Mouse (Mus musculus): ENCODE results near the gene Zfpl1.
A peak's percentile ranks its signal among the peaks of the same experiment; 100 is the strongest.

Gene Zfpl1

DNA sequence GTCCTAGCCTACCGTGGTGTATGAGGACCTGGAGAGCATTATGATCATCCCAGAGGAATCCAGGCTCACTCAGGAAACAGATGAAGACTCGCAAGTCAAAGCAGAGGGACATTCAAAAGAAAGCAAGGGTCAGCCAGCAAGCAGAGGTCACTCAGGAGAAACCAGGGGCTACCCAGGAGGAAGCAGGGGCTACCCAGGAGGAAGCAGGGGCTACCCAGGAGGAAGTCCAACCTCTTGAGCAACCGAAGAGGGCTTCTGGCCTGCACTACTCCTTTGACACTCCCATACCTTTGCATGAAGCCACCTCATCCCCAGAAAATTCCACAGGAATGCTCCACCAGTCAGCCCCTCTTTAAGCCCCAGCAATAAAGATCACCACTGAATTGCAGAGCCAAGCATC, 13.1 kb upstream of the Zfpl1 start:
- DNase-seq (ENCODE audit: low spot score), result no peak

GRCm38 (mm10) chr19:6094119-6094518, 9.4 kb upstream of the Zfpl1 start, which contains the start of gene AC131692.1:
TSS of gene AC131692.1 (plus strand) at chr19:6094419.
- no peak for DNase-seq (ENCODE audit: low spot score)

DNA sequence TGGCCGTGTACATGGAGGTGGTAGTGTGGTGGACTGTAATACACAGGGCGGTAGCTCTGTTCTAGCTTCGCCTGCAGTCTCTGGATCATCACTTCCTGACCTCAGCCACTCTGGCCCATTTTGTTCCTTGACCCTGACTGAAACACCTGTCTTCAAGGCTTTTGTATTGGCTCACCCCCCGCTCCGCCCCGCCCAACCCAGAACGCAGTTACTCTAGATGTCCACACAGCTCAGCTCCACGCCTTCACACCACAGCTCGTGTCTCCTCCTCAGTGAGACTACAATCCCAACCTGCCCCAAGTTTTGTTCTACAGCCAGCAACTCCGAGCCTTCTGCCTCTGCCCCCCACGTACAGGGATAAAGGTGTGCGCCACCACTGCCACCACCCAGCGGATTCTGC, 4.1 kb upstream of the Zfpl1 start:
- DNase-seq (ENCODE audit: low spot score), result no peak

DNA sequence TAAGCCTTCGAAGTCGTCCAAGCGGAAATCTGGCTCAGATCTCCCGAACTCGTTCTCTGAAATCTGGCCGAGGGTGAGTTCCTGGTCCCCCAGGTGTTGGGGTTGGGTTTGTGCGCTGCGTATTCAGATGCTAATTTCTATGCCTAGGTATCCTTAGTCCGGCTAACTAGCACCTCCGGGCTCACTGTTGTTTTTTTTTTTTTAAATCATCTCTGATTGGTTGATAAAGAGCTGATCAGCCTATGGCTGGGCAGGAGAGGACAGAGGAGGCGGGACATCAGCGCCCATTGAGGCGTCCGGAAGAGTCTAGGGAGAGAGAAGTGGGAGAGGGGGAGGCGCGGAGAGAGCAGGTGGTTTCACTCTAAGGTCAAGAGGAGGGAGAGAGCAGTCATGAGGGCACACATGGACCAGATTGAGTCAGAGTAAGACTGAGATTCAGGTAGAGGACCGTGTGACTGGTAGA, 692 bp upstream of the Zfpl1 start:
- DNase-seq (ENCODE audit: low spot score), result peak; percentile 75

DNA sequence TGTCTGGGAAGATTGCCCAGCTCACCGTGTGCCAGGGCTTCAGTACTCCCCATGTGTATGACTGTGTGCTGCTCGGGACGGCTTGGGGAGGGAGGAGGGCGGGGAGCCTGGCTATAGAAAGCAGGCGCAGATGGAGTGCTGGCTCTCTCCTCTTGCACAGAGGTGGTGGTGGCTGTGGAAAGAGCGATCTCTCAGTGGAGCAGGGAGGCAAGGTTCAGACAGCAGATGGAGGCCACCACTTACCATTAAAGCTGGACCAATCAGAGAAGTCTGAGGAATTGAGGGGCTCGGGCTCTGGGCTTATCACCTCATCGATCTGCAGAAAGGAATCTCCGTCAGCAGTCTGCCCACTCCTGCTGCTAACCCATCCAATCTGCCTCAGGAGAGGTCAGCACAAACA, 2.6 kb downstream of the Zfpl1 start, which contains the start of gene Gm28374:
Gene Gm28374, minus strand, starts transcription at position 101 of the 400 bp plus-strand sequence.
- DNase-seq (ENCODE audit: low spot score), result no peak

GRCm38 (mm10) chr19:6079983-6080480, 4.7 kb downstream of the Zfpl1 start, which contains the start of gene Tmem262:
TSS of gene Tmem262 (plus strand) at chr19:6080033.
- no peak for DNase-seq (ENCODE audit: low spot score)

DNA sequence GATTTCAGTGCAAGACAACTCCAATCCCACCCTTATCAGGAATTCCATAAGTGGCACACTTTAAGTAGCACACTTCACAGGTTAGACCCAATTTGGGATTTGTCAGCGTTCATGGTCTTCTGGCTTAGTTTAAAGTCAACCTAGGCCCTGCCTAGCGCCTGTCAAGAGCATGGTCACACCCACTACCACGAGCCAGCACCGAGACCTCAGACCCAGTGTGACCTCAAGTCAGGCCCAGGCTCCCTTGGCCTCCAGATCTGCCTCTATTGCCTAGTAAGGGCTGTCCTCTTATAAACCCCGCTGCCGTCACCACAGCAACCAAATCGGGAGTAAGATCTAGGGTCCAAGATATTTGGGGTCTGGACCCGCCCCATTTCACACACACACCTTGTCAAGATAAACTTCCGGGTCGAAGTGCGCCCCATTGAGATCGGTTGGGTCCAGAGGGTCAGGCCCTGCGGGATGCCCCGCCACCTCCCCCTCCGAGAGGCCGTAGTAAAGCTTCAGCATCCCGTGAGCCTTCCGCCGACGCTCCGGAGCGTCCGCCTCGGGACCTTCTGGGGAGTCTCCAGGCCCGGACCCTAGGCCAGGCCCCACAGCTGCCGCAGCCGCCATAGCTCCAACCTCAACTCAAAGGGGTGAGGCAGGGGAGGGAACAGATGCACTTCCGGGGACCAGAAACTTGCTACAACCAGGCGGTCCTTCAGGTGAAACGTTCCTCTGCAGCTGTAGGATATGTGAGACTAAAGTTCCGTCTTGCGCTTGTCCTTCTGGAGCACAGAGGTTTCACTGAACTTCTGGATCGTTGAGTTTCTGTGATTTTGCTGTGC, 8.0 kb downstream of the Zfpl1 start, which contains the start of gene Vps51:
Gene Vps51, minus strand, starts transcription at position 668 of the 830 bp plus-strand sequence.
- DNase-seq (ENCODE audit: low spot score), result peak; percentile 90

GRCm38 (mm10) chr19:6073889-6074288, 10.9 kb downstream of the Zfpl1 start:
- DNase-seq (ENCODE audit: low spot score), result no peak

GRCm38 (mm10) chr19:6071261-6071660, 13.5 kb downstream of the Zfpl1 start:
- no peak for DNase-seq (ENCODE audit: low spot score)

DNA sequence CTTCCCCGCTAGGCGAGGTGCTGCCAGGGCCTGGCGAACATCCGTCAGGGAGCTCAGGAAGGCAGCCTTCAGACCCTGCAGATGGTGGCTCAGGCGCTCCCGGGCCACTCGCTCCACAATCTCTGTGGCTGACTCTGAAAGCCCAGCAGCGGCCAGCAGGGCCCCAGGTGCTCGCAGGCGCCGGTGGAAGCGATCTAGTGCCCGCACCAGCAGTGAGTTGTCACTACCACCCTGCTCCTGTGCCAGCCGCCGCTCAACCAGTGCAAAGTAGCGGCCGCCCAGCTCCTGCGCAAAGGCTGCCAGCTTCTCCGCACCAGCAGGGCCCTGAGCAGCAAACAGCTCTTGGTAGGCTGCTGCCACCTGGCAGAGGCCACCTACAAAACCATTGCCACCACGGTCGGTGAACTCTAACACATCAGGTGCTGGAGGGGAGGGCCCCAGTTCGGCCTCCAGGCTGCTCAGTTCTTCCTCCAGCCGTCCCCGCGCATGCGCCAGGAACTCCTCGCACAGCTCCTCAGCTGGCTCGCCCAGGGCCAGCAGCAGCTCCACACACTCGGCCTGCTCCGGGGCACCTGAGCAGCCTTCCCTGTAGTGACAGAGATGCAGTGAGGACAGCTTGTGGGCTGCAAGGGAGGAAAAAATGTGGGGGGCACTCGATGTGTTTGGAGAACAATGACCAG, 14.0 kb downstream of the Zfpl1 start:
- no peak for DNase-seq (ENCODE audit: low spot score)

- DNase-seq (ENCODE audit: low spot score), result no peak
Observed at GRCm38 (mm10) chr19:6069851-6070250, 14.9 kb downstream of the Zfpl1 start.

- DNase-seq (ENCODE audit: low spot score), result no peak
Observed at GRCm38 (mm10) chr19:6068951-6069350, 15.8 kb downstream of the Zfpl1 start.

- peak; percentile 86 for DNase-seq (ENCODE audit: low spot score)
Observed at GRCm38 (mm10) chr19:6067724-6068415, 16.9 kb downstream of the Zfpl1 start, which contains the start of gene Tm7sf2. TSS of gene Tm7sf2 (minus strand) at chr19:6068373.

GRCm38 (mm10) chr19:6067011-6067723, 17.6 kb downstream of the Zfpl1 start:
- DNase-seq (ENCODE audit: low spot score), result peak; percentile 84

- no peak for DNase-seq (ENCODE audit: low spot score)
Observed at GRCm38 (mm10) chr19:6066571-6066970, 18.2 kb downstream of the Zfpl1 start.

DNA sequence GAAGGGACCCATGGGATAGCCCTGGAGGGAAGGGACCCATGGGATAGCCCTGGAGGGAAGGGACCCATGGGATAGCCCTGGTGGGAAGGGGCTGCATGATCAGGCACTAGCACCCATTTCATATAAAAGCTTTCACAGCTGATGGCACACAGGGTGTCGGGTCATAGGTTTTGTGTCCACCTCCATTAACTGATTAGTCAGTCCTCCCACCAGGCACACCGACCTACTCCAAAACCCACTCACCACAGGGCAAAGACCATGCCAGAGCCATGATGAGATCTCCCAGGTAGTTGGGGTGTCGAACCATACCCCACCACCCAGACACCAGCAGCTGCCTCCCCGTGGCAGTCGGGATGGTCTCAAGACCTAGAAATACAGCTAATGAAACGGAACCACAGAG, 21.7 kb downstream of the Zfpl1 start:
- no peak for DNase-seq (ENCODE audit: low spot score)

GRCm38 (mm10) chr19:6062418-6062817, 22.3 kb downstream of the Zfpl1 start:
- DNase-seq (ENCODE audit: low spot score), result no peak

DNA sequence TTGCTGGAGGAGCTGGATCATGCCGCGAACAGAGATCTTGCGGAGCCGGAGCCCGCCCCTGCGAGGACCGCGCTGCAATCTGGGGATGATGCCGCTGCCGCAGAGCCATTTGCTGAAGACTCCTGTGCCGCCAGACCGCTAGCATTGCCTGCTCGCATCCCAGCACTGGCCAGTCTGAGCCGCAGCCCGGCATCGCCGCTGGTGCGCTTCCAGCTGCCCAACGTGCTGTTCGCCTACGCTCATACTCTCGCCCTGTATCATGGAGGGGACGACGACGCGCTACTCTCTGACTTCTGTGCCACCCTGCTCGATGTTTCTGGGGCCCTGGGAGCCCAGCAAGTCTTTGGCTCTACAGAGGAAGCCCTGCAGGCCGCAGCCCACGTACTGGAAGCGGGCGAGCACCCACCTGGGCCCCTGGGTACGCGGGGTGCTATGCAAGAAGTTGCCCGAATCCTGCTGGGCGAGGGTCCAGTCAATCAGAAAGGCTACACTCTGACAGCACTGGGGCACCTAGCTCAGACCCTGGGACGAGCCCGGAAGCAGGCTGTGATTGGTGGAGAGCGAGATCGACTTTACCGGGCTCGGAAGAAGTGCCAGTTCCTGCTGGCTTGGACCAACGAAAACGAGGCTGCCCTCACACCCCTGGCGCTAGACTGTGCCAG, 23.0 kb downstream of the Zfpl1 start:
- peak; percentile 57 for DNase-seq (ENCODE audit: low spot score)

GRCm38 (mm10) chr19:6061021-6061533, 23.7 kb downstream of the Zfpl1 start, which contains the start of gene Znhit2:
TSS of gene Znhit2 (plus strand) at chr19:6061192.
- peak; percentile 92 for DNase-seq (ENCODE audit: low spot score)

- DNase-seq (ENCODE audit: low spot score), result no peak
Observed at GRCm38 (mm10) chr19:6058966-6059365, 25.8 kb downstream of the Zfpl1 start.

Data from testis, postnatal 14 days (tissue).